Mouse (Mus musculus): ENCODE data around the gene Gm12355.

Gene Gm12355

DNA sequence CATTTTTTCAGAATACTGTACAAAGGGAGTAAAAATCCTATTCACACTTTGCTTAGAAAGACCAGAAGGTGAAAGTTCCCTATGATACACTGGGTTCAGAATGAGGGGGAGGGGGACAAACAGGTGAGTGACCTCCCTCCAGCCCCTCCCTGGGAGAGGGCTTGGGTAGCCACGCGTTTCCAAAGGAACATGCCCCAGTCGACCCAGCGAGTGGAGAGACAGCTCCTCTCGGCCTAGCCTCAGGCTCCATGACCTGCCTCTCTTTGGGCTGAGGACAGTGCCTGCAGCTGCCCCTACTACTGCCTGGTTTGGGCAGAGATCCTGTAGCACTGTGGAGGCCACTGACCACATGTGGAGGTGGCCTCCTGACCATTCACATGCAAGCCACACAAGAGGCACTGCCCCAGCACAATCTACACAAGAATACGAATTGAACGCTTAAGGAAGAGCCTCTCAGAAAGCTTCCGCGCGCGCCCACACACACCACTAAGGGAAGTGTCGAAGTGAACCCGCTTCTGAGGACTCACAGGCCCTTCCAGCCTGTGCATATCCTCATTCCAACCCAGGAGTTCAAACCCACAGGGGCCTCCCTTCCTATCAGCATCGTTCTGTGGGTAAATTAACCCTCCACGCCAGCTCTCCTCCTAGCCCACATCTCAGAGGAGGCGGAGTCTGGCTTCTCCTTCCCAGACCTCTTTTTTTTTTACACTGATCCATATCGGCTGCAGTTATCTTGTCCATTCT, 44.0 kb downstream of the Gm12355 start:
- peak; percentile 7 for DNase-seq

DNA sequence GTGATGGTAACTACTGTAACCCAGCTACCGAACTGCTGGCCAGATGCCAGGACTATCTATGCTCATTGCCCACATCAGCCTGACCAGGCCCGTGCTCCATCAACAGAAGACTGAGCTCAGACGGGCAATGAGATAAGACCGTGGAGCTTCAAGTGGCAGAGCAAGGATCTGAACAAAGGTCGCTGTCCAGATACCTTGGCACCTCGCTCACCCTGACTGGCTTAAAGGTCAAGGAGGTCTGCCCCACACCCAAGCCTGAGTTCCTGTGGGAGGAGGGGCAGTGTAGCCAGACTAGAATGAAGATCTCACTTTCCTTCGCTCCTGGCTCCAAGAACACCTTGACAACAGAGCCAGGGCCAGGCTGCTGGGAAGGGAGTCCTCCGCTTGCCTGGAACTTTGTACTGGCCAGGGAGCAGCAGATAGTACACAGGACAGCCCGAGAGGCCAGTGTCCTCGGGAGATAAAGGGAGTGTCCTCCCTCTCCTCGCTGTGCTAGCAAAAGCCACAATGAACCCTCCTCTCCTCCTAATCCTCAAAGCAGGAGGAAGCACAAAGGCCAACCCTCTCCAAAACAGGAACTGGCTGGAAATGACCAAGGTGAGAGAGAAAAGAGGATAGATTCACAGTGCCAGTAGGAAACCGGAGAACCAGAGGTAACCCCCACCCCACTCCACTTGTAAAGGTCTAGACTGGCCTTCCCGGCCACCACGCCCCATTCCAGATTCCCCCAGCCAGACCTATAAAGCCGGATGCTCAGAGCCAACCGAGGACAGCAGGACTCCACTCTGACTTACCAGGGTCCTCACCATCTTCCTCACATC, 45.0 kb downstream of the Gm12355 start:
- peak; percentile 24 for DNase-seq

DNA sequence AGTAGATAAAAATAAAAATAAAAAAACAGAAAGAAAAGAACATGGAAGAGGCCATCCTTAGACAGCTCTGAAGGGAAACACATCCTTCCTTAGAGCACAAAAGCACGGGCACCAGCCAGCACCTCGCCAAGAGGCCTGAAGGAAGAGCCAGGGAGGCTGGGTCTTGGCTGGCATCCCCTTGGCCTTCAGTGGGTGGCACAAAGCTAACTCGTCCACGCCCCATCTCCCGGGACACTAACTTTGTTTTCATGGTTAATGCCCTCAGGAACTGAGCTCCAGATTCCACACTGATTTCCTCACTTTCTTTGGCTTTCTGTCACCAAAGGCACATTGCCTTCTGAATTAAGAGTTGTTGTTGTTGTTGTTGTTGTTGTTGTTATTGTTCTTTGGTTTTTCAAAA, 47.7 kb downstream of the Gm12355 start:
- no peak for DNase-seq
